Mouse (Mus musculus) embryonic facial prominence, embryonic 10.5 days (tissue): ENCODE measurements around the gene Bcap31. TPM values are rescaled to one million over a fixed set of nuclear protein-coding genes. Genes with fewer than 3 reads are reported as not detected.
"Not testable (repeated sequence)": the region's sequence is repeated elsewhere in the genome, so short reads cannot be mapped to it uniquely, and the experiment has no call there.

Experiments
- DNase-seq: peaks from one replicate; pipeline ENCODE4 v3.0.0-alpha.2; 2017; ENCODE audit warnings: low spot score
- H3K27ac ChIP-seq: fragments of 300-500 bp; sonication (generic); replicated peaks from 2 replicates; pipeline ENCODE4 v1.5.1; 2016; ENCODE audit warnings: mild to moderate bottlenecking
- H3K27me3 ChIP-seq: fragments of 300-500 bp; sonication (generic); replicated peaks from 2 replicates; pipeline ENCODE4 v1.6.1; 2016; ENCODE audit warnings: low read depth, mild to moderate bottlenecking; ENCODE audit not compliant: poor library complexity, severe bottlenecking
- H3K36me3 ChIP-seq: fragments of 300-500 bp; sonication (generic); replicated peaks from 2 replicates; pipeline ENCODE4 v1.6.1; 2016; ENCODE audit warnings: mild to moderate bottlenecking, moderate library complexity
- H3K4me1 ChIP-seq: fragments of 300-500 bp; sonication (generic); 2 replicates; pipeline ENCODE4 v1.6.1; 2016
- H3K4me3 ChIP-seq: fragments of 300-500 bp; sonication (generic); 2 replicates; pipeline ENCODE4 v1.5.1; 2016; ENCODE audit warnings: mild to moderate bottlenecking, moderate library complexity
- H3K9me3 ChIP-seq: fragments of 300-500 bp; sonication (generic); 2 replicates; pipeline ENCODE4 v1.6.1; 2016; ENCODE audit warnings: mild to moderate bottlenecking
- WGBS: fragments of 180-500 bp; shearing (Covaris S2); methylation state at CpG from one replicate; pipeline ENCODE4 v1.1.7; 2016; 5-methylcytosine and 5-hydroxymethylcytosine counted together
- polyA plus RNA-seq: library from polyadenylated mRNA; unstranded; fragments of >200 nt; fragmentation: Nextera tagmentation; extraction: Ambion mirVana; gene quantifications from 2 replicates; pipeline ENCODE4 v1.2.1, GENCODE M21; 2016

The Bcap31 gene
- 152 and 153 TPM in 2 replicates for polyA plus RNA-seq

DNA sequence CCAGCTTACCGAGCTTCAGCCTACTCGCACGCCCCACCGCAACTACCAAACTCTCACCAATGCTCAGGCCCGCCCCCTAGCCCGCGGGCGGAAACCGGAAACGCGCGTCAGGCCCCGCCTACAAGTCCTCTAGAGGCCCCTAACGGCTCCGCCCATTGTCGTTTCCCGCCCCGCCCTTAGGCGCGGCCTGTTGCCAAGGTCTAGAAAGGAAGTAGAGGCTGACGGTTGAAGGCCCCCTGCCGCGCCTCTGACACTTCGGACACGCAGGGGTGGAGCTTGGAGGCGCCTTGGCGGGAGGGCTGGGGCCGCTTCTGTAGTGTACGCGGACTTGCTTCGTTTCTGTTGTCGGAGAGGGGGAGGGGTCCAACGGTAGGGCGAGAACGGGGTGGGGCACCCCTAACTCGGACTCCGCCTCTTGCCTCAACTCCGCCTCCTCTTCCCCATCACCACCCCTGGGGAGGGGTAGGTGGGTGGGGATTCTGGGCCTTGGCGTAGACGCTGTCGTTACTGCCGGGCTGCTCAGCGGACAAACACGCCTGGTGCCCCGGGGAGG lies at the start of gene Bcap31, which contains the start of gene Abcd1:
Gene Bcap31, minus strand, starts transcription at position 67 of the 553 bp plus-strand sequence.
Gene Abcd1, plus strand, starts transcription at position 489 of the 553 bp plus-strand sequence.
- Histone ChIP-seq H3K27ac (peak within 1 kb of the TSS; percentile 83), H3K36me3 (peaks cover 25% of the 10 kb centered on the region), H3K9me3 (no peaks in the 10 kb centered on the region), H3K4me3 (peak within 1 kb of the TSS; percentile 66), H3K4me1 (peaks cover 37% of the 10 kb centered on the region), H3K27me3 (peaks cover 23% of the 10 kb centered on the region)
- WGBS = 23% methylated on average over 45 of the region's 45 CpGs
- DNase-seq = peak; percentile 95

DNA sequence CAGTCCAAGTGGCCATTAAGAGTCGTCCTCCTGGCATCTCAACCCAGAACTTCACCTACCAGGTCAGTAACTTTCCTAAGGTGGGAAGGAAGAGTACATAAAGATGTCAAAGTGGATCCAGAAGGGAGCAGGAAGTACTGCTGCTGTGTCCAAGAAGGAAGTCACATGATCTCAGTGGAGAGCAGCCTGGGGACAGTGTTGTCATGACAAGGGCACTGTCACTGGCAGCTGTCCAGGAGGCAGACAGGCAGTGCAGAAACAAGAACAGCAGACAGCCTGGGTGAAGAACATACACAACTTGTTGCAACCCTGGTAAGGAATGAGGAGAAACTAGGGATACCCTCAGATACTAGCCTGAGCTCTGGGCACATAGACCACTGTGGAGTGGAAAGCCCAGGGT lies 49.3 kb upstream of the Bcap31 start:
- WGBS = 66% methylated on average over 1 of the region's 1 CpGs
- Histone ChIP-seq H3K4me1 (no peaks in the 10 kb centered on the region), H3K27ac (no peak overlapping the region), H3K36me3 (no peaks in the 10 kb centered on the region), H3K4me3 (no peak overlapping the region), H3K27me3 (peaks cover 25% of the 10 kb centered on the region; the same call in 1 of the 2 replicates), H3K9me3 (no peaks in the 10 kb centered on the region)
- DNase-seq = no peak

DNA sequence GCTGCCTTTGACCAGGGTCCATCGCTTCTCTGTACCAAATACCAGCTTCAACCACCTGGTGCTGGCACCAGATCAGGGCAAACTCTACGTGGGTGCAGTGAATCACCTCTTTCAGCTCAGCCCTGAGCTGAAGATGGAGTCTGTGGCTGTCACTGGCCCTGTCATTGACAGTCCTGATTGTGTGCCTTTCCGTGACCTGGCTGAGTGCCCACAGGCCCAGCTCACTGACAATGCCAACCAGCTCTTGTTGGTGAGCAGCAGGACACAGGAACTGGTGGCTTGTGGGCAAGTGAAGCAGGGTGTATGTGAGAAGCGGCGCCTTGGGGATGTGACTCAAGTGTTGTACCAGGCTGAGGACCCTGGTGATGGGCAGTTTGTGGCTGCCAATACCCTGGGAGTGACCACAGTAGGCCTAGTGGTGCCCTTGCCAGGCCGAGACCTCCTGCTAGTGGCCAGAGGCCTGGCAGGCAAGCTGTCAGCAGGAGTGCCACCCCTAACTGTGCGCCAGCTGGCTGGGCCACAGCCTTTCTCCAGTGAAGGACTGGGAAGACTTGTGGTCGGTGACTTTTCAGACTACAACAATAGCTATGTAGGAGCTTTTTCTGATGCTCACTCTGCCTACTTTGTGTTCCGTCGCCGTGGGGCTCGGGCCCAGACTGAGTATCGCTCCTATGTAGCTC lies 42.8 kb upstream of the Bcap31 start:
- 80% methylated on average over 13 of the region's 13 CpGs for WGBS
- H3K27me3 ChIP-seq = peaks cover 50% of the 10 kb centered on the region

DNA sequence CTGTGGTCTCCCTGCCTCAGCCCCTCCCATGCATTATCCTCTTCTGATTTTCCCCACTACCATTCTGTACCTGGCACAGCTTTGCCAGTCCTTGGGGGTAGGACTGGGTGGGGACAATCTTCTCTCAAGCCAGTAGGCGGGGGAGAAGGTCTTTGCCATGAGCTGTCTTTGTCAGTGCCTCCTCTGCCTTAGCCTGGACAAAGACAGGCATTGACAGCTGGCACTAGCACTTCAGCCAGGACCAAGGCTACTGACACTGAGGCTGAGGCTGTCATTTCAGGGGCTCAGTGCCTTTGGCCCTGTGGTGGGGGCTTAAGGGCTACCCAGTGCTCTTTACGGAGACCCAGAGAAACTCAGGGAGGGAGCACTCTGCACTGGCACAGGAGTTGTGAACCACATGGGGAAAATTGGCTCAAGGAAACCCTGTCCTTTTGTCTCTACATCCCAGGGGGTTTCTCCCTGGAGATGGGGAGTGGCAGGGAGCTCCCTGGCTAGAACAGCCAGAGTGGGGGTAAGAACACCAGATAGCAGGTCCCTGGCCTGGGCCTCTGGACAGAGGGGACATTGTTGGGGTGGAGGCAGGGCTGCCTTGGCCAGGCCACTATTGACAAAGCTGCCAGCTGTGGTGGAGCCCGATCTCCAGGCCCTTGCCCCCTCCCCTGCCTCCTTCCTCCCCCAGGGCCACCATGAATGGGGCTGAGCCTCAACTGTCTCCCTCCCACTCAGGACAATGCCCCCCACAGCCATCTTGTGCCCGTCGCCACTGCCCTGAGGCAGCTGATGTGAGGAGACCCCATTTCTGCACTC lies 40.6 kb upstream of the Bcap31 start, which contains the start of gene Plxnb3:
Gene Plxnb3, plus strand, starts transcription at position 757 of the 807 bp plus-strand sequence.
- Histone ChIP-seq H3K4me1 (no peaks in the 10 kb centered on the region), H3K9me3 (no peaks in the 10 kb centered on the region), H3K27me3 (peaks cover 44% of the 10 kb centered on the region), H3K36me3 (no peaks in the 10 kb centered on the region), H3K27ac (no peak within 1 kb of the TSS), H3K4me3 (no peak within 1 kb of the TSS)
- WGBS = 62% methylated on average over 5 of the region's 5 CpGs
- no peak for DNase-seq

More for the DNA sequence above, 42.8 kb upstream of the Bcap31 start:
- Histone ChIP-seq H3K27ac (no peak overlapping the region), H3K9me3 (no peaks in the 10 kb centered on the region), H3K4me1 (no peaks in the 10 kb centered on the region), H3K36me3 (no peaks in the 10 kb centered on the region), H3K4me3 (no peak overlapping the region)
- no peak for DNase-seq

DNA sequence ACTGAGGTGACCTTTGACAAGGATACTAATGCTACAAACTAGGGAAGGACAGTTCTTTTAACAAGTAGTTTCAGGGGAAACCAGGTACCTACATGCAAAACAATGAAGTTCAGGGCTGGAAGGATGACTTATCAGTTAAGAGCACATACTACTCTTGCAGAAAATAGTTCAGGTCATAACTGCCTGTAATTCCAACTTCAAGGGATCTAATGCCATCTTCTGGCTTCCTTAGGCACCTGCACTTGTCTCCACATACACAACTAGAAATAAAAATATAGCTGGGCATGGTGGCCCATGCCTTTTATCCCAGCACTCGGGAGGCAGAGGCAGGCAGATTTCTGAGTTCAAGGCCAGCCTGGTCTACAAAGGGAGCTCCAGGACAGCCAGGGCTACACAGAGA lies 33.0 kb upstream of the Bcap31 start:
- Histone ChIP-seq H3K4me1 (no peaks in the 10 kb centered on the region), H3K36me3 (no peaks in the 10 kb centered on the region), H3K9me3 (no peaks in the 10 kb centered on the region), H3K27ac (no peak overlapping the region), H3K4me3 (no peak overlapping the region), H3K27me3 (no peaks in the 10 kb centered on the region)
- WGBS = 91% methylated on average over 1 of the region's 1 CpGs
- no peak for DNase-seq

DNA sequence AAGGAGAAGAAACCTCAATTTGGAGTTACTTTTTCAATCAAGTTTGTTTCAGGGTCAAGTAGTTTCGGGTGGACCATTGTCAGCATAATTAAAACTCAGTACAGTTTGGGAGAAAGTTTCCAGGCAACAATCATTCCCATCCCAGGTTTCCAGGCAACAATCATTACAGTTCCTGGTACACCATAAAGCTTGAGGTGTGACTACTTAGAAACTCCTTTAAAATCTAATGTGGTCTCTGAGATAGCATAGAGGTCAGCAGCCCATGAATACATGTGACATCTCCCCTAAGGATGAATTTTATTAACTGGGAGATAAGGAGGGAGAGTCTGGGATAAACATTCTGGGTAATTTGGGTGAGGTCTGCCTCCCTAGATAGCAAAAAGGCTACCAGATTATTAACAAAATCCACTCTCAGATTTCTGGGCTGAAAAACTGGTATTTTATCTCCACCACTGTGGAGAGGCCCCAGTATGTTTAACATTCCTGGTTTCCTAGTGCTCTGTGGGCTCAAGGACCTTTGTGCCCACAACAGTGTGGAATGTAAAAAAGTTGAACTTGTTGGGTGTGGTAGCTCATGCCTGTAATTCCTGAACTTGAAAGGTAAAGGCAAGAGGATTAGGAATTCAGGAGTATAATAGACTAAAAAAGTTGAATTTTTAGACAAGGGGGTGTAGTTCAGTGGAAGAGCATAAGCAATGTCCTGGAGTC lies 29.0 kb upstream of the Bcap31 start:
- Histone ChIP-seq H3K27me3 (no peaks in the 10 kb centered on the region), H3K4me1 (no peaks in the 10 kb centered on the region), H3K4me3 (no peak overlapping the region), H3K9me3 (no peaks in the 10 kb centered on the region), H3K27ac (no peak overlapping the region), H3K36me3 (no peaks in the 10 kb centered on the region)
- WGBS = 78% methylated on average over 1 of the region's 1 CpGs
- no peak for DNase-seq

DNA sequence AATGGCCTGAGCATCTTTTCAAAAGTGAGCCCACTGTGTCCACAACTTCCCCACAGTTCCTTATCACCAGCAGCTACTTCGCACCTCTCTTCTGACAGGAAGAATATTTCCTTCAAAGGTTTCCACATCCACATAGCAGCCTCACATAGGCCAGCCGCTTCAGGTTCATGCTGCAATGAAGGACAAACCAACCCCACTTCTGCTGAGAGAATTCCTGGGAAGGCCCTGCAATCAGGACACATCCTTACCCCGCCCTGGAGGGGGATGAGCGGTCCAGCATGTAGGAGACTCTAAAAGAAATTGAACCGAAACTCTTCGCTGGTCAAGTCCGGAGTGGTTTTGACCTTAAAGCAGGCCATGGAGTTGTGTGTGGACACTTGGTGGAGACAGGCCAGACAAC lies 23.9 kb upstream of the Bcap31 start:
- 94% methylated on average over 7 of the region's 7 CpGs for WGBS
- H3K27me3 ChIP-seq = peaks cover 24% of the 10 kb centered on the region

DNA sequence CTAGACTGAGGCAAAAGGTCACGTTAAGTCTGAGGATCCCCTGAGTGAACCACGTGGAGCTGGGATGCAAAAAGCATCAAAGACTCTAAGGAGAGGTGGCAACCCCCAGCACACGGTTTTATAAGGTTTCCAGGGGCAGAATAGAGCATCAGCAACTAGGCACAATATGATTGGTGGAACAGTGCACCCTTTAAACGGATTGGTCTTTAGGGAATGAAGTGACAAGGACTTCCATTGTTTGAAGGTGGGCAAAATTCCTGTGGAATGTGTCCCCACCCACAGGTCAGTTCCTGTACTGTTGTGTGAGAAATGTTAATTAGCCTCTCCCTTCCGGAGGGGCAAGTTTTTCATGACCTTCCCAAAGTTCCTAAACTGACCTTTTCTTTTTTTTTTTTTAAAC lies 23.2 kb upstream of the Bcap31 start:
- Histone ChIP-seq H3K9me3 (no peaks in the 10 kb centered on the region), H3K27ac (no peak overlapping the region), H3K27me3 (peaks cover 29% of the 10 kb centered on the region), H3K36me3 (no peaks in the 10 kb centered on the region), H3K4me1 (no peaks in the 10 kb centered on the region), H3K4me3 (no peak overlapping the region)
- no peak for DNase-seq
- WGBS = 53% methylated on average over 5 of the region's 5 CpGs

More for the DNA sequence above, 23.9 kb upstream of the Bcap31 start:
- not testable (repeated sequence) for H3K27ac ChIP-seq, H3K9me3 ChIP-seq, DNase-seq, H3K36me3 ChIP-seq, H3K4me3 ChIP-seq, H3K4me1 ChIP-seq

DNA sequence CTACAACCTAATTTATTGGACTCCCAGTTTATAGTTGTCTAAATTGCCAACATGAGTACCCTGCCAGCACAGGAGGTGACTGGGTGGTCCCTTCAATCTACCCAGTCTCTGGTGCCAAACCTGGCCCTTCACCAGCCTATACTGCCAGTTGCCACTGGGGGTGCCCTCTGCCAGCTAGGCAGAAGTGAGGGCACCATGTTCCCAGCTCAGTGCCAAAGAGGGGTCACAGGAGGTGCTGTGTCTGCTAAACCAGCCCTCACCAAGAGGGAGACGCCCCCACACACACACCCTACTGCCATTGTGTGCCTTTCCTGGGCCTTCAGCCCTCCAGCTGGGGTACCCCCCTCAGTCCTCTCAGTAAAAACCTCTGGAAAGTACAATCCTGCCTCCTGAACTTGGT lies 22.2 kb upstream of the Bcap31 start:
- 75% methylated on average over 1 of the region's 1 CpGs for WGBS
- Histone ChIP-seq H3K4me1 (no peaks in the 10 kb centered on the region), H3K27me3 (peaks cover 34% of the 10 kb centered on the region), H3K4me3 (no peak overlapping the region), H3K27ac (no peak overlapping the region), H3K36me3 (no peaks in the 10 kb centered on the region), H3K9me3 (no peaks in the 10 kb centered on the region)
- no peak for DNase-seq

DNA sequence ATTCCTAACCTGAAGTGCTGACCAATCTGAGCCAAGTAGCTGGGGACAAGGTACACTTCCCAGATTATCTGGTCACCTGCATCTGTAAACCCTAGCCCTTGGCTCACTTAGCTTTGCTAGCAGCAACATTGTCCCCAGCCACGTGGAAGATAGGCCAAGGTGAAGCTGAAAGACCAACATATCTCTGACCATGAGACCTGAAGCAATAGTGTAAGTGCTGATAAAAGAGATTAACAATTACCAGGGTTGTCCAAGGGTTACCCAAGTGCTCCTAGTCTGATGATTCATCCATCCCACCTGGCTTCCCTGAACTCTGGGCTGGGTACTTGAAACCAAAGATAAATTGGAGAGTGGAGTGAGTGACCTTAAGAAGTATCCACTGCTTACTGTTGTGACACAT lies 14.9 kb upstream of the Bcap31 start:
- H3K27ac ChIP-seq = no peak overlapping the region
- WGBS = 49% methylated on average over 1 of the region's 1 CpGs
- no peaks in the 10 kb centered on the region for H3K9me3 ChIP-seq
- peaks cover 10% of the 10 kb centered on the region; the same call in 1 of the 2 replicates for H3K36me3 ChIP-seq
- H3K27me3 ChIP-seq = peaks cover 11% of the 10 kb centered on the region
- no peaks in the 10 kb centered on the region for H3K4me1 ChIP-seq
- H3K4me3 ChIP-seq = no peak overlapping the region
- no peak for DNase-seq

DNA sequence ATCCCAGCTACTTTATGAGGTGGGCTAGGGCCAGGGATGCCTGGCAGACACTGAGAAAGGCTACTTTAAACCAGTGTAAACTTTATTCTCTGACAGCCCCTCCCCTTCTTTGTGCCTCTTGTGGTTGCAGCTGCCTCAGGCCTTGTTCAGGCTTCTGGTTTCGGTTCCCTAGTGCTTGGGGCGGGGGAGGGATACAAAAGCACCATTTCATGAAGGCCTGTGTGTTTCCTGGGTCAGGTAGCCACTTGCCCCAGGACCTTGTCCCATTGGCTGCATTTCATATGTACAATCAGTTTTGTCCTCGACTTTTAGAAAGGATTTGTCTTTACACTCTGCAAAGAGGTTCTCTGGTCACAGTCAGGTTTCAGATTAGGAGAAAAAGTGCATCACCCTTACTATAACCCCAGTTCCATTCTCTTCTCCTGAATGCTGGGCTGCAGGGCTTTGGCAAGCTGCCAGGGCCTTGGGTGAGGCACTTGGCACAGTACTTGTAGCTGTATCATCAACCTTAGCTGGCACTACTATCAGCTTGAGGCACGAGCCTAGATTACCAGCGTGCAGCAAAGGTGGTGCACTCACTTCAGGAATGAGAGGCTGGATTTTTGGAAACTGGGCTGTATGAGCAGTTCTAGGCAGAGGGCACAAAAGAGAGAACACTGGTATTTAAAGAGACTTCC lies 2.8 kb upstream of the Bcap31 start:
- Histone ChIP-seq H3K4me3 (no peak overlapping the region), H3K27ac (no peak overlapping the region), H3K9me3 (no peaks in the 10 kb centered on the region), H3K27me3 (peaks cover 23% of the 10 kb centered on the region), H3K36me3 (peaks cover under 1% of the 10 kb centered on the region), H3K4me1 (peaks cover 37% of the 10 kb centered on the region)
- WGBS = 56% methylated on average over 5 of the region's 5 CpGs
- no peak for DNase-seq

DNA sequence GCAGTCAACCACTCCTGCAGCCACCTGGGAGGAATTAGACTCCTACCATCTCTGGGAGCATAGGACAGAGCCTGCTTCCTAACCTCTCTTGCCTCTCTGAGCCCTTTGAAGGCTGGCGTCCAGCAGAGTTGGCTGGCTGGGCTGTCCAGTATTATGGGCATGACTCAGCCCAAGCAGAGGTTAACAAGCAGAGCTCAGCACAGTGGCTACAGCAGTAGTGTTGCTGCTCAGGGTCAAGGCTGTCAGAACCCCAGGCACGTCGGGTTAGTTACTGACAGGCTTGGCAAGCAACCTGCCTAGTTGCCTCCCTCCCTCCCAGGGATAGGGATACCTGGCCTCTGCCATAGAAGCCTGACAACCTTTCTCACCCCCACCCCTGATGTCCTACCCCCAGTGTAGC lies 2.3 kb upstream of the Bcap31 start:
- Histone ChIP-seq H3K27ac (no peak overlapping the region), H3K4me1 (peaks cover 37% of the 10 kb centered on the region), H3K4me3 (no peak overlapping the region), H3K9me3 (no peaks in the 10 kb centered on the region), H3K27me3 (peaks cover 23% of the 10 kb centered on the region), H3K36me3 (peaks cover 4% of the 10 kb centered on the region)
- WGBS = 54% methylated on average over 3 of the region's 3 CpGs
- no peak for DNase-seq
